Mouse (Mus musculus) CD4-positive, CD25-positive, alpha-beta regulatory T cell, adult 2 months (primary cell): ENCODE data around the gene Sh3bgrl3.

Experiments
- DNase-seq: peaks from one replicate; pipeline ENCODE4 v3.0.0-alpha.2; 2012; ENCODE audit warnings: low read depth, low spot score

The Sh3bgrl3 gene

DNA sequence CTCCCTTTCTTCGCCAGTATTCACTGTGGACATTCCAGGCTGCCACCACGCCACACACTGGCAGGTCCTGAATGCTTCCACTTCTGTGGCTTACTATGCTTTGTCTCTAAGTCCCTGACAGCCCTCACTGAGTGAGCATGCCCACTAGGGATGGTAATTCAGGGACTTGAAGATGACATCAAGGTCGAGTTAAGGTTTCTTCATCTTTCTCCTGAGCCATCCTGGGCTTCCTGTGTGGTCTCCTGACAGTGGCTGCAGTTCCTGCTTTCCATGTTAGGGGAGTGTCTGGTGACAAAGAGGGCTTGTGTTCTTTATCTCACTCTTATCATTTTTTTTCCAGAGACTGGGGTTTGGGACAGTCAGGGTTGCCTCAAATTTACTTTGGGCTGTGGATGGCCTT, 17.9 kb downstream of the Sh3bgrl3 start:
- no peak for DNase-seq

DNA sequence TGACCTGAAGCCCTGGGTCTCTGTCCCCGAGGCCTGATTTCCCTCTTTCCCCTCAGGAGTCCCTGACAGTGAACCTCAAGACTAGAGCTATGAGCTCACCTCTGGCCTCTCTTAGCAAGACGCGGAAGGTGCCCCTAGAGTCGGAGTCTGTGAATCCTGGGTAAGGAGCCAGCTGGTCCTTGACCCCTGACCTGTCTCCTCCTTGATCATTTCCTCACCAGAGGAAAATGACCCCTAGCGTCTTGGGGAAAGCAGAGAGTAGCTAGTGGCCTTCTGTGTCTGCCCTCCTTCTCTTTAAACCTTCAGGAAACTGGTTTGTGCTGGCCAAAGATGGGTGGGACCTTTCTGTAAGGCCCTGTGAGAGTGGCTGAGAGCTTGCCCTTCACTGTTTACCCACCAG, 20.4 kb downstream of the Sh3bgrl3 start:
- no peak for DNase-seq

DNA sequence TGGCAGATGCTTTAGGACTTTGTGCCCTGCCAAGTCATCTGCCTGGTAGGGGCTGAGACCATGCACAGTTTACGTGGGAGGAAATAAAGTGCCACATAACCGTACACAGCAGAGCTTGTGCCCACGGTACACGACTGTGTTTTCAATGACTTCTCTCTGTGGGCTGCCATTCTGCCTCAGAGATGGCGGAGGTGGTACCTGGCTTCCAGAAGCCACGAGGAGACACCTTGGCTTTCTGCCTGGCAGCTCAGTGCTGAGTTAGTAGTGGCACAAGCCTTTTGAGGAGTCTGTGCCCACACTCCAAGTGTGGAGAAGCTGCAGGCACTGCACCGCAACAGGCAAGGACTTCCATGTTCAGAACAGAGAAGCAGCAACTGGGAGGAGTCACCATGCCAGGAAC, 20.9 kb downstream of the Sh3bgrl3 start:
- no peak for DNase-seq

DNA sequence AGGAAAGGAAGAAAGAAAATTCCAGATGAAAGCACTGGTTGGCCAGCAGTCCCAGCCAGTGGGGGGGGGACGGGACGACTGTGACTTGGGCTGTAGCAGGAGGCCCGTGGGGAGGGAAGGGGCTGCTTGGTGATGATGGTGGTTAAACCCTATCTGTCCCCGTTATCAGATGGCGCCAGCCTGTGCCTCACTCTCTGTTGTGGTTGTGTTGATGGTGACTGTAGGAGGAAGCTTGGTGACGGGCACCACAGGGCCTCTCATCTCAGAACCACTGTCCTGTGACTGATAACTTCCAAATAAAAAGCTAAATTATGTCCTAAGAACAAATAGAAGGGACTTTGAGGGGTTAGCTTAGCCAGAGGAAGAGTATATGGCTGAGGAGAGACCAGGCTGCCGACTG, 22.5 kb downstream of the Sh3bgrl3 start:
- DNase-seq: peak; percentile 73

DNA sequence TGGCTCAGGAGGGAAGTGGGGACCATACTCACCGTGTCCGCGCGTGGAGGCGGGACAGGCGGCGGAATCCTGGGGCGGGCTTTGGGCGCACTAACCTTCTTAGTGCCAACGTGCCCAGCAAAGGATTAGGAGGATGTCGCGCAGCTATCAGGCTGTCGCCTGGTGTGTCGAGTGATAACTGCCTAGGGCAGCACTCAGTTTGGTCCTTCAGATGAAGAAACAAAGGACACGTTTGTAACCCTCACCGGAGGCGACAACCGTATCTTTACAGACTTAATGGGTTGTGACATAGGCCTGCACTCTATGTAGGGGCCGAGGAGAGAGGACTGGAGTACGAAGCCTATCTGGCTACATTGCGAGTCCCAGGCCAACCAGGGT, 25.9 kb downstream of the Sh3bgrl3 start:
- no peak for DNase-seq

DNA sequence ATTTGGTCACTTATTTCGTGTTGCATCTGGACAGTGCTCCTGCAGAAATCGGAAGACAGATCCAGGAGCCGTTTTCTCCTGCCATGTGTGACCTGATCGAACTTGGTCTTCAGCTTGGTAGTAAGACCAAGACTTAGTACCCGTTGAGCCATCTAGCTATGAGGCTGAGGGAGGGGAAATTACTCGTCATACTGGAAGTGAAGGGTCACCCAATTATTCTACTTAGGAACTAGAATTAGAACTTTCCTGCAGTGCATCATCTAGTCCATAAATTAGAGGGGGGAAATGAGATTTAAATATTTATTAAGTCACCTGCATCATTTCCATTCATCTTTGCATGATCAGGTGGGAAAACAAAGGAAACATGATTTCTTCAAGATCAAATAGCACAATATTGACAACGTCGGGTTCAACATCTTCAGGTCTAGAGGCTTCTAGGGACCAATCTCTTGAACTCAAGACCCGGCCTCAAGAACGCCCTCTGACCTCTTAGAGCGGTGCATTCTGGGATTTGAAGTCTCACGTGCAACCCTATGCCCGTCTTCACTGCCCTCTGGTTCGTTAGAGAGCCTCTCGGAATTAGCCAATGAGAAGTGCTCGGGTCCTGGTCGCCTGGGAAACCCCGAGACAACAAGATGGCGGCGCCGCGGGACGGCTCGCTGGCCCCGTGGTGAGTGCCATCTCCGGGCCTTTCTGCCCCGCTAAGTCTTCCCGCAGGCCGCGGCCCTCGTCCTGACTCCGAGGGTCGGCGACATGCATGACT, 26.4 kb downstream of the Sh3bgrl3 start, which contains the start of gene Ubxn11:
Gene Ubxn11 (plus strand): TSS at position 592 of the 763 bp plus-strand sequence.
- DNase-seq: peak; percentile 92

DNA sequence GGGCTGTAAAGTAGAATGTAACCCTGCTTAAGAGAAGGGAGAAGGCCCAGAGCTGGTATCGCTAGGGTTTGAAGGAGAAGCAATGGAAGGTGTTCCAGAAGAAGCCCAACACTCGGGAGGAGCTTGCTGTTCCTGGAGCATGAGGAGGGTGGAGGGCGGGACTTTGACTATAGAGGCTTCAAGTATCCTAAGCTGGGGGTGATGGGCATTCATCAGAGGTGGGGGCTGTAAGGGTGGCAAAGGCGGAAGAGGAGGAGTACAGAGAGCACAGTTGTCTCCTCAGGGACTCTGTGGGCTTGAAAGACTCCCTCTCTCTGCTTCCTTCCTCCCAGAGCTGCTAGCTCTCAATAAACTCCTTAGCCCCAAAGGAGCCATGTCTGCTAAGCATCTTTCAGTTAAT, 28.3 kb downstream of the Sh3bgrl3 start:
- DNase-seq: no peak

DNA sequence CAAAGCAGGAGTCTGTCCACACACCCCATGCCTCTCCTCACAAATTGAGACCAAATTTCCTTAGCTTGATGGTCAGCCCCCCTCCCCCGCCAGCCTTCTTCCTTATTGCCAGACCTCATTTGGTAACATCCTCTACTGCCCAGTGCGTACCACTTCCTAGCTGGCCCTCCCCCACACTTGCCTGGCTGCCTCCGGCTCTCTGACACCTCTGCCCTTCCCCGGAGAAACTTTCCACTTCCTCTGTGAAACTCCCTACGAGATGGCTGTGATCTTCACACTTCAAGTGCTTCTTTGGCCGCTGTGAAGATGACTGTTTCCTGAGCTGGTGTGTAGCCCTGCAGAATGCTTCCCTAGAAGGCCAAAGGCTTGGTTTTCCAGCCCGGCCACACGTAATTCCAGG, 30.0 kb downstream of the Sh3bgrl3 start:
- peak; percentile 91 for DNase-seq

DNA sequence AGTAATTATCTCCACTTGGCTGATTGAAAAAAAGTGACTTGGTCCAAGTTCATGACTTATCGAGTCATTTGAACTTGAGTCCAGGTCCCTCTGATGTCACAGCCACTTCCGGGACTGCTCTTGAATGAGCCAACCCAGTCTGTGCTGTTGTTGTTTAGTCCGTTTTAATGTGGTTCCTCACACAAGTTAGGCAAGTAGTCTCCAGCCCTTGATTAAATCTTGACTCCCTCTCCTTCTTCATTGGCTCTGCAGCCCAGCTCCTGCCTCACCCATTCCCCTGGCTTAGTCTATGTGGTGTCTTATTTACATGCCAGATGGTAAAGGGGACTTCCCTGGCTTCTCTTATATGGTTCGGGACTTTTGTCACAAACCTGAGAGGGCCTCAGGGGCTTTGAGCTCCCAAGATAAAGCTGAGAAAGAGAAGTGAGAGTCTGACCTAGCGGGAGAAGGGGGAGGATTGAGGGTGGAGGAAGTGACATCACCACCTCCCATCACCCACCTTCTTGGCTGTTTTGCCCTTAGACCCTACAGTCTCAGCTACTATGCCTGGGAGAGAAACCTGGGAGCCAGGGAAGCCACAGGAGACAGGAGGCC, 31.5 kb downstream of the Sh3bgrl3 start:
- peak; percentile 83 for DNase-seq

DNA sequence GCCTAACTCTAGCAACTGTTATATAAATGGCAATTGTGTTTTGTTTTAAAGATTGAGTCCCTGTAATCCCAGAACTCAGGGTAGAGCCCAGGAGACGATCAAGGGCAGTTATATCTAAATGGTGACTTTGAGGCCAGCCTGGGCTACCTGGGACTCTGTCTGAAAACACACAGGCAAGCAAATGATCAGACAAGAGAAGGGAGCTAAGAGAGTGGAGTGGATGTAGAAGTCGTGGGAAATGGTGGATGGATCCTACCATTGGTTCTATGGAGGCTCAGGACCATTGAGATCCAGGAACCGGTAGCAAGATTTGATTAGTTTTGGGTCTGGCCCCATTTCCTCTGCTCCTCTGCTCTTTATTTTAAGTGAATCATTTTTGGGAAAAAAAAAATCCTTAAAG, 32.5 kb downstream of the Sh3bgrl3 start:
- DNase-seq: peak; percentile 22

DNA sequence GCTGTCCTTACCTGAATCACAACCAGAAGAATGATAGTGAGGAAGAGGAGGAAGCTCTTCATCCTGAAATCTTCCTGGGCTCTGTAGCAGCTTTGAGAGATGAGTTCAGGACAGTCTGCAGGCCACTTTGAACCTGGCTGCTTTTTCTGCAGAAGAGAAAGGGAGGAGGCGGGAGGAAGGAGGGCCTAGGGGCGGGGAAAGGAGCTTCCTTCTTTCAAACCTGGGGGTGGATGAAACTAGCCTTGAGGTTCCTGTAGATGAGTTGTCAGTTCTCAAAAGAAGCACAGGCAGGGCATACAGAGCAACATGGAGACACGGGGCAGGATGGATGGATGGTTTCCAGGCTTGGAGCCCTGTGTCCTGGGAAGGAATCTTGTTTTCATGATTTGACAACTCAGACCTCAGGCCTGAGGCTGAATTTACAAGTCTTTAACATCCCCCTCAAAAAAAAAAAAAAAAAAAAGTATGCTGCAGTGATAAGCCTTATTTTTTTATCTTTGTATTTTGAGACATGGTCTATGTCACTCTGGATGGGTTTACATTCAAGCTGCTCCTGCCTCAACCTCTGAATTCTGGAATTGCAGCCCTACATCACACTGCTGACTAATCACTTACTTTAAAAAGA, 33.6 kb downstream of the Sh3bgrl3 start, which contains the start of gene Cd52:
Gene Cd52 (minus strand): TSS at position 160 of the 625 bp plus-strand sequence.
- DNase-seq: peak; percentile 86

DNA sequence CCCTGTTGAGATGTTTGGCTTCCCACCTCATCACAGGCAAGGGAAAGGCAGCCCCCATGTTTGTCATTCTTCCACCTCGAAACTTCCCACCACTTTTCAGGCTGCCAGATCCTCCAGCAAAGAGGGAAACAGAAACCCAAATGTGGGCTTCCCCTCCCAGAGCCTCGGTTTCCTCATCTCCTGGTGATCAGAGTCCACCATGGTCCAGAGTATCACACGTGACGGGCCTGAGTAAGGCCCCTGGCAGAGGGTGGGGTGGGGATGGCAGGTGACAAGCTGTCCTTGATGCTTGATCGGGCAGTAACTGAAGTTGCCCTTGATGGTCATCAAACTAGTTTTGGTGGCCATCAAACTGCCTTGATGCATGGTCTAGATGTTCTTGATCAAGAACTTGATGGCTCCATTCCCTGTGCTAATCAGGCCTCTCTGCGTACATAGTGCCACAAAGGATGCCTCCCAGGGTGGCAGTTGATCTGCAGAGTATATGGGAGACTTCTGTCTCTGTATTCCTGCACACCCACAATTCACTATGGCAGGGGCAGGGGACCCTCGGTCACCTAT, 34.5 kb downstream of the Sh3bgrl3 start:
- DNase-seq: no peak

DNA sequence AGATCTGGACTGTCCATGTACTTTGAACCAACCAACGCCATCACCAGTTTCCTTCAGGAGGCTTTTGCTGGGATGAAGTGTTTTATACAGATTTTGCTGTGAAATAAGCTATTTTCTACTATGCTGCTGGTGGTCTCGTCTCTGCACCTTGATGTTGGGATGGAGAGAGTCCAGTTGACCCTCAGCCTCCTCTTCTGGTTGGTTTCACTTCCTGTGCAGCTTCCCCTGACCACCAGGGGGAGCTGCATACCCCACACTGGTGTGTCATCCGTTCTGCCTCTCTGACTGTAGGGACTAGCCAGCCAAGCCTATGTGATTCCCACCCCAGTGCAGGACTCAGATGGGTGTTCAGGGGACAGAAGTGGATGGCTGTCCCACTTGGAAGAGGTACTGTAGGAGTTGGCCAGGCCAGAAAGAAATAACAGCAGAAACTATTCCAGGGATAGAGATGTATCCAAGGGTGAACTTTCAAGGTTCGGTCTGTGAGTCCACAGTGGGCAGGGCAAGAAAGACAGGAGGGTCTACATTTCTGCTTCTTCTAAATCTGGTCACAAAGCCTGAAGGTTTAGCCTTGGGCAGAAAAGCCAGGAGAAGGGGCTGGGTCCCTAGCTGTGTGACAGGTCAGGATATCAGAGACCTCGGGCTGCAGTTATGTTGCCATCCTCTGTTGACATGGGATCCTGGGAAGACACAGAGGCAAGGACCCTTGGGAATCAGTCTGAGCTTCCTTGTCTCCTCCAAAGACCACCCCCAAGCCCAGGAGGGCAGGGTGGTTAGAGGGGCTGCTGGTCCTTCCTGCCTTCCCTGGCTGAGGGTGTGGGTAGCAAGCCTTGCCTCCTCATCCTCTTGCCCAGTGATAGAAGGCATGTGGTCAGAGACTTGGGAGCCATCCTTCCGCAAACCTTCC, 36.0 kb downstream of the Sh3bgrl3 start:
- peak; percentile 88 for DNase-seq

DNA sequence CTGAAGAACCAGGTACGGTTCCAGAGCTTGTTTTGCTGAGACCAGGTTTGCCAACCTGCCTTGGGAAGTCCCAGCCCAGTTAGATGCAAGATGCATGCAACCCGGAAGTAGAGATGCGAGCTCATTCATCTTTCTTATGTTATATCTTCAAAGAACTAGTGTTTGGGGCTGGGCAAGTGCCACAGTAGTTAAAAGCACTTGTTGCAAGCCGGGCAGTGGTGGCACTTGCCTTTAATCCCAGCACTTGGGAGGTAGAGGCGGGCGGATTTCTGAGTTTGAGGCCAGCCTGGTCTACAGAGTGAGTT, 37.4 kb downstream of the Sh3bgrl3 start:
- peak; percentile 69 for DNase-seq

DNA sequence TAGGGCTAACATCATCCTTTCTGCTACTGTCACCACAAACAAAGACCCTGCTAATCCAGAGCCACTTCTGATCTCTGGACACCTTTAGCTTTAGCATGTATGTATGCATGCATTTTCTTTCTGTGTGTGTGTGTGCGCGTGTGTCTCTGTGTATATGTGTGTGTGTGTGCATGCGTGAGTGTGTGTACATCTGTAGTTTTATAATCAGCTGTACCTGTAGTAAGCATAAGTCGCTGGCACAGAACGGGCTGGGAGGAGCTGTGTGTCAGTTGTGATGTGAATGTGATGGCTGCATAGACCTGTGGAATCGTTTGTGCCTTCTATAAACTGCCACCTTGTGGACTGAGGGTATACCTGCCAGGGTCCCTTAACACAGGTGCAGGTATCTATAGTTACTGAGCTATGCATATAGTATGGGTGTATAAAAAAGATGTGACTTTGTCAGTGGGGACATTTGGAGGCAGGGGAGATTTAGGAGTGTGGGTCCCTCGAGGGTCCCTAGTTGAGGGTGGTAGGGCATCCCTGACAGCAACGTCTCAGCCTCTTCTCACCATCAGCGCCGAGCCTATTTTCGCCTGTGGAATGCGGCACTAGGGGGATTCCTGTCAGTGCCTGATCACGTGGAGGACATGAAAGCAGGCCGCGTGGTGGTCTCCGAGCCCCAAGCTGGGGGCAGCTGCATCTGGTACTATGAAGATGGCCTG, 37.9 kb downstream of the Sh3bgrl3 start:
- peak; percentile 45 for DNase-seq

DNA sequence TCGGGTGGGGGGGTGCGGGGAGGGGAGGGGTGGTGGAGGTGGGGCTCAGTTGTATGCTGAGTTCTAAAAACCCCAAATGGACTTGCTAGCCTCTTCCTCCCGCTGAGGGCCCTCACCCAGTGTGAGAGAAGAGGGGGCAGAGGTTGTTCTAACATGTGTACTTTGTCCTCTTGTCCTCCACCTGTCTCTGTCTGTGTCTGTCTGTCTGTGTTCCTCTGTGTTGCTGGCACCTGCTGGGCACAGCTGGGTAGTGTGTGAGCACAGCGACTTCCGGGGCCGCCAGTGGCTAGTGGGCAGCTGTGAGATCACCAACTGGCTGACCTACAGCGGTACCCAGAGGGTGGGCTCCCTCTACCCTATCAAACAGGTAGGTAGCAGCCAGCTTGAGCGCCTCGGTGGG, 39.6 kb downstream of the Sh3bgrl3 start:
- DNase-seq: no peak

DNA sequence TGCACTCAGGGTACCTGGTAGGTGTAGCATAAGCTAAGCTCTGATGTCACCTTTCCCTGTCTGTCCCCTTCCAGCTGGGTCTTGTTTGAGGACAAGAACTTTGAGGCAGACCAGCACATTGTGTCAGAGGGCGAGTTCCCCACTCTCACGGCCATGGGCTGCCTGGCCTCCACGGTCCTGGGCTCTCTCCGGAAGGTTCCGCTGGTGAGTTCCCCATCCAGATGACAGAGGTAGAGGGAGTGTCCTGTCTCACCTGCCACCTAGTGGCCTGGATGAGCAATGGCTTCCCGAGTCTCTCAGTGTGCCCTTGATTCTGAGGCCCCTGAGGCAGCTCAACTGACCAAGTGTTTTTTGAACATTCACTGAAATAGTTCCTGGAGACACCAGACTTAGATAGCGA, 41.2 kb downstream of the Sh3bgrl3 start:
- peak; percentile 79 for DNase-seq

DNA sequence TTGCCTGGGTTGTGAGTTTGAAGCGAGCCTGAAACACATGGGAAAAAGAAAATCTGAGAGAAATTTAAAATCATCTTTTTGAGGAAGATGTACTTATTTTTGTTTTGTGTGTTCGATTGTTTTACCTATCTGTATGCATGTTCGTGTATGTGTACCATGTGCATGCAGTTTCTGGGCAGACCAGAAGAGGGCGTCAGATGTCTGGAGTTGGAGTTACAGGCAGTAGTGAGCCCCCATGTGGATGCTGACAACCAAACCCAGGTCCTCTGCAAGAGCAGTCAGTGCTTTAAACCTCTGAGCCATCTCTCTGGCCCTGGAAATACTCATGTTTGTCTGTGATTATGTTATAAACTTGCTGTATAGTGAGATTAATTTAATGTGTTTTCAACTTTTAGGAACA, 43.6 kb downstream of the Sh3bgrl3 start:
- DNase-seq: peak; percentile 44

DNA sequence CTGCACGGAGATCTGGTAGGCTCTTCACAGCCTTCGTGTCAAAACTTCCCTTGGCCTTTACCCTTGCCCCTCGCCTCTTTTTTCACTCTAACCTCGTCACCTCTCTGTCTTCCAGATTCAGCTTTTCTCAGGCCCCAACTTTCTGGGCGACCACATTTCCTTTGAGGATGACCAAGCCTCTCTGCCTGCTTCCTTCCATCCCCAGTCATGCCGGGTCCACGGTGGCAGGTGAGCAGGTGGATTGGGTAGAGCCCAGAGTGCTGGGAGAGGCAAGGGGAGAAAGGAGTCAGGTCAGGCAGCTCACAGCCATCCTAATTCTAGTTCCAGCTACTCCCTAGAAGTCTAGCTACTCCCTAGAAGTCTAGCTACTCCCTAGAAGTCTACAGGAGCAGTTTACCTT, 46.1 kb downstream of the Sh3bgrl3 start:
- no peak for DNase-seq

DNA sequence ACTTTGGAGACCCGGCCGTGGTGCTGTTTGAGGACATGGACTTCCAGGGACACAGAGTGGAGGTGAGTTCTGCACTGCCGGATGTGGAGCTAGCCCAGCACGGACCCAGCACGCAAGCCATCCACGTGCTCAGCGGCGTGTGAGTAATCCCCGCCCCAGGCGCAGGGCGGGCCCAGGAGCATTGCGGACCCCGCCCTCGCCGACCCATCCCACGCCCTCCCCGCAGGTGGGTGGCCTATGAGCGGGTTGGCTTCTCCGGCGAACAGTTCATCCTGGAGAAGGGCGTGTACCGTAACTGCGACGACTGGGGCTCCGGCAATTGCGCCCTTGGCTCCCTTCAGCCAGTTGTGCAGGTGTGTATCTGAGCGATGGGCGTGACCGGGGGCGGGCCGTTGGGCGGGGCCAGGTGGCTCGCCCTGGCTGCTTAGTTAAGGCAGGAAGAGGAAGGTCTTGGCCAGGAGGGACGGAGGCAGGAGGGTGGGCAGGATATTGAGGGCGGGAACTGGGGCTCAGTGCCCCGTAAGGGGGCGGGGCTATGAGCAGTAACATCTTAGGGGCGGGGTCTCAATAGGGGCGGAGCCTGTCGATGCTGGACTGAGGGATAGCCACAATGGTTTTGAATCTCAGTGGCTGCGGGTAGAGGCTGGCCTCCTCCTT, 46.7 kb downstream of the Sh3bgrl3 start:
- peak; percentile 96 for DNase-seq

DNA sequence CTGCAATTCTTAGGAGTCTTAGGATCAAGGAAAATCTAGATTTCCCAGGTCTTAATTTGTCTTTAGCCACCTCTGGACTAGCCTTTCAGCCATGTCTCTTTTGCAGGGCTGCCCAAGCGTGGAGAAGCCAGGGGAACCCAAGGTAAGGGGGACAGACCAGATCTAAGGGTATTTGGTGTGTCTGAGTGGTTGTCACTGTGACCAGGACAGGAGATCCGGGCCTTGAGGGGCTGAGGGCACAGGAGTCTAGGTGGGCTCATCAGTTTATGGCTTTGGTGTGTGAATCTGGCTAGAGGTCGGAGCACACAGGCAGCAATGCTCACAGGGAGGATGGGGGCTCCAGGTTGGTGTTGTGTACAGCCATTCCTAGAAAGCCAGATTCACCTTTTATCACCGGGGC, 47.9 kb downstream of the Sh3bgrl3 start:
- no peak for DNase-seq
